Mouse (Mus musculus) CH12.LX (cell line): ENCODE results near the gene Zfp93. TPM values are rescaled to one million over a fixed set of nuclear protein-coding genes. Genes with fewer than 3 reads are reported as not detected.

Experiments
- DNase-seq: peaks from one replicate; pipeline ENCODE4 v3.0.0-alpha.2; 2013; ENCODE audit errors: extremely low read depth
- H3K27ac ChIP-seq: 2 replicates; pipeline ENCODE4 v1.5.1; 2012; ENCODE audit warnings: low read depth, mild to moderate bottlenecking, control low read depth, moderate library complexity; ENCODE audit not compliant: insufficient read depth
- H3K27me3 ChIP-seq: replicated peaks from 2 replicates; pipeline ENCODE3; 2012; ENCODE audit warnings: inconsistent platforms
- H3K36me3 ChIP-seq, 2 experiments: replicated peaks in 1 of 2; 2 replicates each; pipeline versions ENCODE3 to v1.6.1; 2012; ENCODE audit warnings: inconsistent platforms in 1 of 2, low read length in 1 of 2, mild to moderate bottlenecking in 1 of 2, mixed read lengths in 1 of 2, moderate library complexity in 1 of 2; ENCODE audit not compliant: control insufficient read depth in 1 of 2, insufficient read depth in 1 of 2
- H3K4me1 ChIP-seq, 2 experiments: 2 replicates each; pipeline ENCODE4 v1.6.1; 2012; ENCODE audit warnings: inconsistent platforms in 1 of 2, moderate library complexity in 1 of 2; ENCODE audit not compliant: insufficient read depth in 2 of 2, control insufficient read depth in 1 of 2
- H3K4me2 ChIP-seq: 2 replicates; pipeline ENCODE4 v1.6.1; 2012; ENCODE audit warnings: low read depth, mild to moderate bottlenecking, control low read depth; ENCODE audit not compliant: poor library complexity, insufficient read depth, severe bottlenecking
- H3K4me3 ChIP-seq, 3 experiments: fragments of 150-350 bp in 1 of 3; sonication (generic) in 1 of 3; replicated peaks in 1 of 3; 2 replicates each; pipeline versions ENCODE3 to v1.5.1; 2011 to 2012; ENCODE audit warnings: low read depth in 2 of 3, low read length in 2 of 3, mild to moderate bottlenecking in 2 of 3, moderate library complexity in 2 of 3, control low read depth in 1 of 3, improper control_type of control experiment in 1 of 3, inconsistent platforms in 1 of 3, mixed read lengths in 1 of 3; ENCODE audit not compliant: poor library complexity in 1 of 3
- H3K79me2 ChIP-seq: replicated peaks from 2 replicates; pipeline ENCODE4 v1.6.1; 2012; ENCODE audit warnings: mild to moderate bottlenecking, moderate library complexity; ENCODE audit not compliant: control insufficient read depth, poor library complexity, insufficient read depth, severe bottlenecking; ENCODE audit errors: extremely low read depth
- H3K9ac ChIP-seq: 2 replicates; pipeline ENCODE4 v1.6.1; 2012; ENCODE audit warnings: low read depth, mild to moderate bottlenecking, control low read depth, moderate library complexity; ENCODE audit not compliant: insufficient read depth
- H3K9me3 ChIP-seq: replicated peaks from 2 replicates; pipeline ENCODE3; 2012; ENCODE audit warnings: low read length, inconsistent platforms, mixed read lengths
- BHLHE40 ChIP-seq: IDR thresholded peaks from 2 replicates; pipeline ENCODE4 v1.6.1; 2011; ENCODE audit warnings: mild to moderate bottlenecking, low read depth, low read length, improper control_type of control experiment
- CTCF ChIP-seq, 2 experiments: IDR thresholded peaks in 1 of 2; conservative IDR thresholded peaks in 1 of 2; 2 replicates each; pipeline ENCODE4 v1.5.1; 2011 to 2012; ENCODE audit warnings: low read depth in 2 of 2, low read length in 2 of 2, improper control_type of control experiment in 1 of 2, inconsistent platforms in 1 of 2, mild to moderate bottlenecking in 1 of 2, moderate library complexity in 1 of 2
- ELF1 ChIP-seq: IDR thresholded peaks from 2 replicates; pipeline ENCODE4 v1.6.1; 2014; ENCODE audit warnings: low read depth, mild to moderate bottlenecking, inconsistent platforms, low read length, improper control_type of control experiment
- EP300 ChIP-seq: IDR thresholded peaks from 2 replicates; pipeline ENCODE4 v1.6.1; 2011; ENCODE audit warnings: low read length, improper control_type of control experiment
- ETS1 ChIP-seq: conservative IDR thresholded peaks from 2 replicates; pipeline ENCODE4 v1.6.1; 2012; ENCODE audit warnings: low read depth, mild to moderate bottlenecking, inconsistent platforms, low read length, improper control_type of control experiment, moderate library complexity
- GABPA ChIP-seq: IDR thresholded peaks from 2 replicates; pipeline ENCODE4 v1.6.1; 2012; ENCODE audit warnings: low read depth, low read length, improper control_type of control experiment, inconsistent platforms; ENCODE audit not compliant: insufficient replicate concordance
- HCFC1 ChIP-seq: IDR thresholded peaks from 2 replicates; pipeline ENCODE4 v1.6.1; 2012; ENCODE audit warnings: low read depth, mild to moderate bottlenecking, inconsistent platforms, low read length, improper control_type of control experiment
- MAFK ChIP-seq: IDR thresholded peaks from 2 replicates; pipeline ENCODE4 v1.6.1; 2011; ENCODE audit warnings: low read length, improper control_type of control experiment; ENCODE audit not compliant: insufficient replicate concordance
- MAX ChIP-seq: IDR thresholded peaks from 2 replicates; pipeline ENCODE4 v1.6.1; 2011; ENCODE audit warnings: low read length, improper control_type of control experiment
- MEF2A ChIP-seq: IDR thresholded peaks from 2 replicates; pipeline ENCODE4 v1.6.1; 2014; ENCODE audit warnings: low read depth, mild to moderate bottlenecking, inconsistent platforms, low read length, improper control_type of control experiment, borderline replicate concordance
- MXI1 ChIP-seq: IDR thresholded peaks from 2 replicates; pipeline ENCODE4 v1.6.1; 2011; ENCODE audit warnings: mild to moderate bottlenecking, low read depth, low read length, improper control_type of control experiment
- MYC ChIP-seq: IDR thresholded peaks from 2 replicates; pipeline ENCODE4 v1.6.1; 2011; ENCODE audit warnings: low read depth, mild to moderate bottlenecking, improper control_type of control experiment, low read length
- NELFE ChIP-seq: IDR thresholded peaks from 2 replicates; pipeline ENCODE4 v1.6.1; 2011; ENCODE audit warnings: low read depth, low read length, improper control_type of control experiment
- PAX5 ChIP-seq: IDR thresholded peaks from 2 replicates; pipeline ENCODE4 v1.6.1; 2012; ENCODE audit warnings: low read length, inconsistent platforms, mixed read lengths
- POLR2A ChIP-seq: IDR thresholded peaks from 2 replicates; pipeline ENCODE4 v1.6.1; 2011; ENCODE audit warnings: low read depth, mild to moderate bottlenecking, improper control_type of control experiment, low read length
- RCOR1 ChIP-seq: conservative IDR thresholded peaks from 2 replicates; pipeline ENCODE4 v1.6.1; 2012; ENCODE audit warnings: low read depth, mild to moderate bottlenecking, inconsistent platforms, low read length, improper control_type of control experiment
- SIN3A ChIP-seq: IDR thresholded peaks from 2 replicates; pipeline ENCODE4 v1.6.1; 2012; ENCODE audit warnings: low read length, improper control_type of control experiment, inconsistent platforms
- SMC3 ChIP-seq: IDR thresholded peaks from 2 replicates; pipeline ENCODE4 v1.6.1; 2011; ENCODE audit warnings: low read depth, low read length, improper control_type of control experiment
- TCF12 ChIP-seq: IDR thresholded peaks from 2 replicates; pipeline ENCODE4 v1.6.1; 2014; ENCODE audit warnings: low read depth, mild to moderate bottlenecking, inconsistent platforms, low read length, improper control_type of control experiment
- USF1 ChIP-seq: IDR thresholded peaks from 2 replicates; pipeline ENCODE4 v1.6.1; 2014; ENCODE audit warnings: low read depth, mild to moderate bottlenecking, inconsistent platforms, low read length, improper control_type of control experiment
- ZC3H11A ChIP-seq: IDR thresholded peaks from 2 replicates; pipeline ENCODE4 v1.6.1; 2012; ENCODE audit warnings: low read depth, mild to moderate bottlenecking, inconsistent platforms, low read length, improper control_type of control experiment
- ZNF384 ChIP-seq: IDR thresholded peaks from 2 replicates; pipeline ENCODE4 v1.6.1; 2012; ENCODE audit warnings: low read depth, low read length, improper control_type of control experiment, inconsistent platforms
- dilution Hi-C: fragments of 300-500 bp; cut with MboI; formaldehyde crosslinking; loops from 2 replicates; pipeline ENCODE4 v1.14.3; 2020; ENCODE audit warnings: low sequenced_read_pairs; ENCODE audit not compliant: extremely low pct_unique_long_range_greater_than_20kb, extremely low pct_ligation_motif_present
- in situ Hi-C: fragments of 300-500 bp; cut with MboI; formaldehyde crosslinking; loops from 3 replicates; pipeline ENCODE4 v1.14.3; 2019; ENCODE audit warnings: low sequenced_read_pairs, low pct_ligation_motif_present, low pct_unique_long_range_greater_than_20kb, mixed read lengths
- polyA plus RNA-seq: library from polyadenylated mRNA; unstranded; fragments of >175 nt; gene quantifications from 2 replicates; pipeline ENCODE4 v1.2.1, GENCODE M21; 2012; ENCODE audit warnings: low read depth; ENCODE audit not compliant: insufficient read length
- total RNA-seq, 2 experiments: library from RNA; depleted of rRNA; stranded (reverse); fragments of 300-350 nt in 1 of 2; fragments of >200 nt in 1 of 2; gene quantifications; 2 replicates each; pipeline ENCODE4 v1.2.3; 2012 to 2014

Zfp93 gene
- total and polyA plus RNA-seq, 3 experiments: 0.11 to 0.30 (median 0.21) TPM

GRCm38 (mm10) chr7:24269256-24269655 lies 964 bp upstream of the Zfp93 start:
- no peak overlapping the region for H3K9ac ChIP-seq
- no peaks in the 10 kb centered on the region for H3K36me3 ChIP-seq
- dilution Hi-C loops (no loop called here), in situ Hi-C loops (no loop called here)
- no peak overlapping the region for H3K4me3 ChIP-seq
- H3K4me1 ChIP-seq: peaks cover 8 to 16% of the 10 kb centered on the region in 2 experiments
- no peak overlapping the region for H3K27ac ChIP-seq
- TF ChIP-seq BHLHE40: no peak
- TF ChIP-seq MAX: no peak
- no peak for TF ChIP-seq MXI1
- no peak for TF ChIP-seq TCF12
- no peak for TF ChIP-seq POLR2A
- no peak for TF ChIP-seq ZC3H11A
- no peak for TF ChIP-seq SIN3A
- TF ChIP-seq NELFE: no peak
- TF ChIP-seq EP300: no peak
- no peak for TF ChIP-seq SMC3
- TF ChIP-seq MYC: no peak
- no peak for TF ChIP-seq MAFK
- TF ChIP-seq ETS1: no peak
- no peak for TF ChIP-seq GABPA
- TF ChIP-seq ELF1: no peak
- TF ChIP-seq ZNF384: no peak
- H3K79me2 ChIP-seq: no peaks in the 10 kb centered on the region
- DNase-seq: no peak
- no peaks in the 10 kb centered on the region for H3K9me3 ChIP-seq
- H3K27me3 ChIP-seq: peaks cover 2% of the 10 kb centered on the region
- H3K4me2 ChIP-seq: no peak overlapping the region

GRCm38 (mm10) chr7:24269667-24270287 lies 443 bp upstream of the Zfp93 start:
- TF ChIP-seq EP300 (no peak), CTCF (conservative IDR thresholded peaks at IDR 0.05 in 1 of 2, IDR thresholded peaks at IDR 0.05 in 1 of 2; ENCODE audit: low read depth in 2 of 2, low read length in 2 of 2) (no peak), USF1 (no peak), HCFC1 (no peak), MAFK (no peak), PAX5 (no peak), RCOR1 (no peak), MEF2A (no peak), GABPA (no peak), MXI1 (no peak), TCF12 (no peak)
- dilution Hi-C loops: no loop called here
- no peak overlapping the region for H3K4me2 ChIP-seq
- H3K9ac ChIP-seq: no peak overlapping the region
- no peak for DNase-seq
- in situ Hi-C loops: no loop called here
- H3K79me2 ChIP-seq: no peaks in the 10 kb centered on the region
- H3K27me3 ChIP-seq: peaks cover 2% of the 10 kb centered on the region
- peaks cover 8 to 16% of the 10 kb centered on the region in 2 experiments for H3K4me1 ChIP-seq
- no peaks in the 10 kb centered on the region for H3K36me3 ChIP-seq
- H3K27ac ChIP-seq: no peak overlapping the region
- no peak overlapping the region for H3K4me3 ChIP-seq
- no peaks in the 10 kb centered on the region for H3K9me3 ChIP-seq
